Mouse (Mus musculus) CH12.LX (cell line): ENCODE measurements around the gene Siah2. TPM values are rescaled to one million over a fixed set of nuclear protein-coding genes. Genes with fewer than 3 reads are reported as not detected.

Experiments
- DNase-seq: peaks from one replicate; pipeline ENCODE4 v3.0.0-alpha.2; 2013; ENCODE audit errors: extremely low read depth
- H3K27ac ChIP-seq: 2 replicates; pipeline ENCODE4 v1.5.1; 2012; ENCODE audit warnings: low read depth, mild to moderate bottlenecking, control low read depth, moderate library complexity; ENCODE audit not compliant: insufficient read depth
- H3K27me3 ChIP-seq: replicated peaks from 2 replicates; pipeline ENCODE3; 2012; ENCODE audit warnings: inconsistent platforms
- H3K36me3 ChIP-seq, 2 experiments: replicated peaks in 1 of 2; 2 replicates each; pipeline versions ENCODE3 to v1.6.1; 2012; ENCODE audit warnings: inconsistent platforms in 1 of 2, low read length in 1 of 2, mild to moderate bottlenecking in 1 of 2, mixed read lengths in 1 of 2, moderate library complexity in 1 of 2; ENCODE audit not compliant: control insufficient read depth in 1 of 2, insufficient read depth in 1 of 2
- H3K4me1 ChIP-seq, 2 experiments: 2 replicates each; pipeline ENCODE4 v1.6.1; 2012; ENCODE audit warnings: inconsistent platforms in 1 of 2, moderate library complexity in 1 of 2; ENCODE audit not compliant: insufficient read depth in 2 of 2, control insufficient read depth in 1 of 2
- H3K4me2 ChIP-seq: 2 replicates; pipeline ENCODE4 v1.6.1; 2012; ENCODE audit warnings: low read depth, mild to moderate bottlenecking, control low read depth; ENCODE audit not compliant: poor library complexity, insufficient read depth, severe bottlenecking
- H3K4me3 ChIP-seq, 3 experiments: fragments of 150-350 bp in 1 of 3; sonication (generic) in 1 of 3; replicated peaks in 1 of 3; 2 replicates each; pipeline versions ENCODE3 to v1.5.1; 2011 to 2012; ENCODE audit warnings: low read depth in 2 of 3, low read length in 2 of 3, mild to moderate bottlenecking in 2 of 3, moderate library complexity in 2 of 3, control low read depth in 1 of 3, improper control_type of control experiment in 1 of 3, inconsistent platforms in 1 of 3, mixed read lengths in 1 of 3; ENCODE audit not compliant: poor library complexity in 1 of 3
- H3K79me2 ChIP-seq: replicated peaks from 2 replicates; pipeline ENCODE4 v1.6.1; 2012; ENCODE audit warnings: mild to moderate bottlenecking, moderate library complexity; ENCODE audit not compliant: control insufficient read depth, poor library complexity, insufficient read depth, severe bottlenecking; ENCODE audit errors: extremely low read depth
- H3K9ac ChIP-seq: 2 replicates; pipeline ENCODE4 v1.6.1; 2012; ENCODE audit warnings: low read depth, mild to moderate bottlenecking, control low read depth, moderate library complexity; ENCODE audit not compliant: insufficient read depth
- H3K9me3 ChIP-seq: replicated peaks from 2 replicates; pipeline ENCODE3; 2012; ENCODE audit warnings: low read length, inconsistent platforms, mixed read lengths
- BHLHE40 ChIP-seq: IDR thresholded peaks from 2 replicates; pipeline ENCODE4 v1.6.1; 2011; ENCODE audit warnings: mild to moderate bottlenecking, low read depth, low read length, improper control_type of control experiment
- CHD1 ChIP-seq: IDR thresholded peaks from 2 replicates; pipeline ENCODE4 v1.6.1; 2012; ENCODE audit warnings: low read depth, low read length, improper control_type of control experiment, inconsistent platforms
- CHD2 ChIP-seq: IDR thresholded peaks from 2 replicates; pipeline ENCODE4 v1.6.1; 2011; ENCODE audit warnings: low read length, improper control_type of control experiment
- CTCF ChIP-seq, 2 experiments: IDR thresholded peaks in 1 of 2; conservative IDR thresholded peaks in 1 of 2; 2 replicates each; pipeline ENCODE4 v1.5.1; 2011 to 2012; ENCODE audit warnings: low read depth in 2 of 2, low read length in 2 of 2, improper control_type of control experiment in 1 of 2, inconsistent platforms in 1 of 2, mild to moderate bottlenecking in 1 of 2, moderate library complexity in 1 of 2
- E2F4 ChIP-seq: IDR thresholded peaks from 2 replicates; pipeline ENCODE4 v1.6.1; 2011; ENCODE audit warnings: low read depth, low read length, improper control_type of control experiment; ENCODE audit not compliant: insufficient replicate concordance
- ELF1 ChIP-seq: IDR thresholded peaks from 2 replicates; pipeline ENCODE4 v1.6.1; 2014; ENCODE audit warnings: low read depth, mild to moderate bottlenecking, inconsistent platforms, low read length, improper control_type of control experiment
- EP300 ChIP-seq: IDR thresholded peaks from 2 replicates; pipeline ENCODE4 v1.6.1; 2011; ENCODE audit warnings: low read length, improper control_type of control experiment
- ETS1 ChIP-seq: conservative IDR thresholded peaks from 2 replicates; pipeline ENCODE4 v1.6.1; 2012; ENCODE audit warnings: low read depth, mild to moderate bottlenecking, inconsistent platforms, low read length, improper control_type of control experiment, moderate library complexity
- GABPA ChIP-seq: IDR thresholded peaks from 2 replicates; pipeline ENCODE4 v1.6.1; 2012; ENCODE audit warnings: low read depth, low read length, improper control_type of control experiment, inconsistent platforms; ENCODE audit not compliant: insufficient replicate concordance
- HCFC1 ChIP-seq: IDR thresholded peaks from 2 replicates; pipeline ENCODE4 v1.6.1; 2012; ENCODE audit warnings: low read depth, mild to moderate bottlenecking, inconsistent platforms, low read length, improper control_type of control experiment
- IRF4 ChIP-seq: IDR thresholded peaks from 2 replicates; pipeline ENCODE4 v1.6.1; 2014; ENCODE audit warnings: low read depth, mild to moderate bottlenecking, inconsistent platforms, low read length, improper control_type of control experiment
- JUND ChIP-seq: conservative IDR thresholded peaks from 2 replicates; pipeline ENCODE4 v1.6.1; 2011; ENCODE audit warnings: low read depth, low read length, improper control_type of control experiment
- KAT2A ChIP-seq: IDR thresholded peaks from 2 replicates; pipeline ENCODE4 v1.6.1; 2012; ENCODE audit warnings: low read length, improper control_type of control experiment, inconsistent platforms; ENCODE audit not compliant: insufficient replicate concordance
- MAX ChIP-seq: IDR thresholded peaks from 2 replicates; pipeline ENCODE4 v1.6.1; 2011; ENCODE audit warnings: low read length, improper control_type of control experiment
- MAZ ChIP-seq: IDR thresholded peaks from 2 replicates; pipeline ENCODE4 v1.6.1; 2012; ENCODE audit warnings: low read depth, mild to moderate bottlenecking, inconsistent platforms, low read length, improper control_type of control experiment, moderate library complexity
- MEF2A ChIP-seq: IDR thresholded peaks from 2 replicates; pipeline ENCODE4 v1.6.1; 2014; ENCODE audit warnings: low read depth, mild to moderate bottlenecking, inconsistent platforms, low read length, improper control_type of control experiment, borderline replicate concordance
- MXI1 ChIP-seq: IDR thresholded peaks from 2 replicates; pipeline ENCODE4 v1.6.1; 2011; ENCODE audit warnings: mild to moderate bottlenecking, low read depth, low read length, improper control_type of control experiment
- MYC ChIP-seq: IDR thresholded peaks from 2 replicates; pipeline ENCODE4 v1.6.1; 2011; ENCODE audit warnings: low read depth, mild to moderate bottlenecking, improper control_type of control experiment, low read length
- NELFE ChIP-seq: IDR thresholded peaks from 2 replicates; pipeline ENCODE4 v1.6.1; 2011; ENCODE audit warnings: low read depth, low read length, improper control_type of control experiment
- NRF1 ChIP-seq: IDR thresholded peaks from 2 replicates; pipeline ENCODE4 v1.6.1; 2014; ENCODE audit warnings: low read depth, mild to moderate bottlenecking, inconsistent platforms, low read length, improper control_type of control experiment, moderate library complexity
- POLR2A ChIP-seq: IDR thresholded peaks from 2 replicates; pipeline ENCODE4 v1.6.1; 2011; ENCODE audit warnings: low read depth, mild to moderate bottlenecking, improper control_type of control experiment, low read length
- RAD21 ChIP-seq: IDR thresholded peaks from 2 replicates; pipeline ENCODE4 v1.6.1; 2011; ENCODE audit warnings: low read depth, mild to moderate bottlenecking, low read length, improper control_type of control experiment, moderate library complexity
- RCOR1 ChIP-seq: conservative IDR thresholded peaks from 2 replicates; pipeline ENCODE4 v1.6.1; 2012; ENCODE audit warnings: low read depth, mild to moderate bottlenecking, inconsistent platforms, low read length, improper control_type of control experiment
- SIN3A ChIP-seq: IDR thresholded peaks from 2 replicates; pipeline ENCODE4 v1.6.1; 2012; ENCODE audit warnings: low read length, improper control_type of control experiment, inconsistent platforms
- SMC3 ChIP-seq: IDR thresholded peaks from 2 replicates; pipeline ENCODE4 v1.6.1; 2011; ENCODE audit warnings: low read depth, low read length, improper control_type of control experiment
- TBP ChIP-seq: conservative IDR thresholded peaks from 2 replicates; pipeline ENCODE4 v1.6.1; 2011; ENCODE audit warnings: low read depth, low read length, improper control_type of control experiment
- TCF12 ChIP-seq: IDR thresholded peaks from 2 replicates; pipeline ENCODE4 v1.6.1; 2014; ENCODE audit warnings: low read depth, mild to moderate bottlenecking, inconsistent platforms, low read length, improper control_type of control experiment
- USF1 ChIP-seq: IDR thresholded peaks from 2 replicates; pipeline ENCODE4 v1.6.1; 2014; ENCODE audit warnings: low read depth, mild to moderate bottlenecking, inconsistent platforms, low read length, improper control_type of control experiment
- USF2 ChIP-seq: conservative IDR thresholded peaks from 2 replicates; pipeline ENCODE4 v1.6.1; 2011; ENCODE audit warnings: low read depth, low read length, improper control_type of control experiment
- ZKSCAN1 ChIP-seq: IDR thresholded peaks from 2 replicates; pipeline ENCODE4 v1.6.1; 2012; ENCODE audit warnings: low read depth, inconsistent platforms, low read length, improper control_type of control experiment, borderline replicate concordance
- ZMIZ1 ChIP-seq: IDR thresholded peaks from 2 replicates; pipeline ENCODE4 v1.6.1; 2012; ENCODE audit warnings: low read depth, mild to moderate bottlenecking, inconsistent platforms, low read length, improper control_type of control experiment
- ZNF384 ChIP-seq: IDR thresholded peaks from 2 replicates; pipeline ENCODE4 v1.6.1; 2012; ENCODE audit warnings: low read depth, low read length, improper control_type of control experiment, inconsistent platforms
- dilution Hi-C: fragments of 300-500 bp; cut with MboI; formaldehyde crosslinking; loops from 2 replicates; pipeline ENCODE4 v1.14.3; 2020; ENCODE audit warnings: low sequenced_read_pairs; ENCODE audit not compliant: extremely low pct_unique_long_range_greater_than_20kb, extremely low pct_ligation_motif_present
- in situ Hi-C: fragments of 300-500 bp; cut with MboI; formaldehyde crosslinking; loops from 3 replicates; pipeline ENCODE4 v1.14.3; 2019; ENCODE audit warnings: low sequenced_read_pairs, low pct_ligation_motif_present, low pct_unique_long_range_greater_than_20kb, mixed read lengths
- polyA plus RNA-seq: library from polyadenylated mRNA; unstranded; fragments of >175 nt; gene quantifications from 2 replicates; pipeline ENCODE4 v1.2.1, GENCODE M21; 2012; ENCODE audit warnings: low read depth; ENCODE audit not compliant: insufficient read length
- total RNA-seq, 2 experiments: library from RNA; depleted of rRNA; stranded (reverse); fragments of 300-350 nt in 1 of 2; fragments of >200 nt in 1 of 2; gene quantifications; 2 replicates each; pipeline ENCODE4 v1.2.3; 2012 to 2014

The Siah2 gene
- total and polyA plus RNA-seq, 3 experiments, result 104 to 142 (median 140) TPM

GRCm38 (mm10) chr3:58714034-58714433 is 21.8 kb upstream of the Siah2 start:
- peak overlapping the region; percentile 19; the same call in 1 of the 2 replicates for H3K9ac ChIP-seq
- dilution Hi-C loops, result no loop called here
- peak overlapping the region; percentile 70 for H3K27ac ChIP-seq
- H3K36me3 ChIP-seq, result peaks cover 3 to 65% of the 10 kb centered on the region in 2 experiments
- H3K4me3 ChIP-seq, result peak overlapping the region in 1 of 3 experiments; percentile 9
- in situ Hi-C loops, result no loop called here
- H3K79me2 ChIP-seq, result no peaks in the 10 kb centered on the region; the same call in 1 of the 2 replicates
- H3K9me3 ChIP-seq, result peaks cover 36% of the 10 kb centered on the region
- H3K4me1 ChIP-seq, result peaks cover 19 to 28% of the 10 kb centered on the region in 2 experiments
- TF ChIP-seq USF2 (no peak), MAZ (no peak), CHD1 (0 out of 2 replicates have a peak, but pooled peaks have one; percentile 64), ETS1 (peak; percentile 14; the same call in 1 of the 2 replicates), SIN3A (peak; percentile 39; the same call in 1 of the 2 replicates), CTCF (conservative IDR thresholded peaks at IDR 0.05 in 1 of 2, IDR thresholded peaks at IDR 0.05 in 1 of 2; ENCODE audit: low read depth in 2 of 2, low read length in 2 of 2) (no peak), TCF12 (no peak), MAX (no peak), BHLHE40 (peak; percentile 31)
- H3K4me2 ChIP-seq, result no peak overlapping the region; the same call in 1 of the 2 replicates
- H3K27me3 ChIP-seq, result no peaks in the 10 kb centered on the region
- no peak for DNase-seq

GRCm38 (mm10) chr3:58713191-58713590 is 21.0 kb upstream of the Siah2 start:
- DNase-seq, result no peak
- H3K27ac ChIP-seq, result peak overlapping the region; percentile 59; the same call in 1 of the 2 replicates
- H3K4me2 ChIP-seq, result peak overlapping the region; percentile 62; the same call in 1 of the 2 replicates
- no peak overlapping the region; the same call in 1 of the 2 replicates for H3K9ac ChIP-seq
- peaks cover 3 to 60% of the 10 kb centered on the region in 2 experiments for H3K36me3 ChIP-seq
- H3K27me3 ChIP-seq, result no peaks in the 10 kb centered on the region
- peaks cover 19 to 28% of the 10 kb centered on the region in 2 experiments for H3K4me1 ChIP-seq
- peak overlapping the region in 1 of 3 experiments; percentile 4 for H3K4me3 ChIP-seq
- peaks cover 36% of the 10 kb centered on the region for H3K9me3 ChIP-seq
- dilution Hi-C loops (no loop called here), in situ Hi-C loops (no loop called here)
- H3K79me2 ChIP-seq, result no peaks in the 10 kb centered on the region; the same call in 1 of the 2 replicates
- TF ChIP-seq MYC (0 out of 2 replicates have a peak, but pooled peaks have one; percentile 23), MXI1 (peak; percentile 21; the same call in 1 of the 2 replicates), NELFE (no peak), E2F4 (no peak), ZMIZ1 (no peak), SMC3 (no peak), MEF2A (0 out of 2 replicates have a peak, but pooled peaks have one; percentile 29), TBP (no peak), USF2 (no peak), BHLHE40 (peak; percentile 42; the same call in 1 of the 2 replicates), RAD21 (no peak), POLR2A (no peak), HCFC1 (peak; percentile 16; the same call in 1 of the 2 replicates), ETS1 (peak; percentile 69), MAZ (no peak), CHD1 (no peak), ZKSCAN1 (no peak), IRF4 (peak; percentile 66), ELF1 (peak; percentile 11; the same call in 1 of the 2 replicates), USF1 (no peak), EP300 (peak; percentile 69), KAT2A (no peak), CHD2 (no peak), JUND (peak; percentile 59; the same call in 1 of the 2 replicates), NRF1 (no peak), ZNF384 (no peak), RCOR1 (no peak), GABPA (no peak)
